Mouse (Mus musculus): ENCODE results near the gene Tmem158.
A peak's percentile ranks its signal among the peaks of the same experiment; 100 is the strongest.

The Tmem158 gene

GRCm38 (mm10) chr9:123245146-123245545, 15.4 kb downstream of the Tmem158 start:
- no peak for DNase-seq

GRCm38 (mm10) chr9:123243988-123244387, 16.6 kb downstream of the Tmem158 start:
- DNase-seq: no peak

GRCm38 (mm10) chr9:123241191-123241590, 19.4 kb downstream of the Tmem158 start:
- no peak for DNase-seq

GRCm38 (mm10) chr9:123240751-123241150, 19.8 kb downstream of the Tmem158 start:
- DNase-seq: no peak

GRCm38 (mm10) chr9:123240271-123240670, 20.3 kb downstream of the Tmem158 start:
- no peak for DNase-seq

- no peak for DNase-seq
These were observed 20.9 kb downstream of the Tmem158 start for GRCm38 (mm10) chr9:123239651-123240050.

- peak; percentile 29 for DNase-seq
These were observed 22.1 kb downstream of the Tmem158 start for GRCm38 (mm10) chr9:123238256-123239045.

- DNase-seq: peak; percentile 85
These were observed 22.8 kb downstream of the Tmem158 start for GRCm38 (mm10) chr9:123237739-123238138.

- no peak for DNase-seq
These were observed 24.9 kb downstream of the Tmem158 start for GRCm38 (mm10) chr9:123235621-123236020.

- DNase-seq: no peak
These were observed 30.7 kb downstream of the Tmem158 start for GRCm38 (mm10) chr9:123229826-123230225.

- DNase-seq: no peak
These were observed 31.9 kb downstream of the Tmem158 start for GRCm38 (mm10) chr9:123228671-123229070.

- no peak for DNase-seq
These were observed 33.3 kb downstream of the Tmem158 start for GRCm38 (mm10) chr9:123227106-123227750.

GRCm38 (mm10) chr9:123224863-123225431, 35.6 kb downstream of the Tmem158 start:
- DNase-seq: no peak

GRCm38 (mm10) chr9:123219826-123220225, 40.7 kb downstream of the Tmem158 start:
- DNase-seq: no peak

- DNase-seq: peak; percentile 46
These were observed 44.7 kb downstream of the Tmem158 start, which contains the start of gene Cdcp1 for GRCm38 (mm10) chr9:123215621-123216440. TSS of gene Cdcp1 (minus strand) at chr9:123216038.

GRCm38 (mm10) chr9:123213371-123213770, 47.2 kb downstream of the Tmem158 start:
- no peak for DNase-seq
